Mouse (Mus musculus) heart, embryonic 16.5 days (tissue): ENCODE measurements around the gene Olfr460. TPM values are rescaled to one million over a fixed set of nuclear protein-coding genes. Genes with fewer than 3 reads are reported as not detected.

Source experiments
- ATAC-seq: fragments of 200-750 bp; cut with Nextera tagmentation; replicated peaks from 2 replicates; pipeline ENCODE4 v1.8.0; 2017; ENCODE audit warnings: moderate number of reproducible peaks; ENCODE audit not compliant: insufficient read depth, low FRiP score; ENCODE audit errors: extremely low read depth
- H3K27ac ChIP-seq: fragments of 300-500 bp; sonication (generic); 2 replicates; pipeline ENCODE4 v1.5.1; 2014; ENCODE audit warnings: mild to moderate bottlenecking, low read length, control low read depth, moderate library complexity
- H3K27me3 ChIP-seq: fragments of 300-500 bp; sonication (generic); 2 replicates; pipeline ENCODE4 v1.6.1; 2014; ENCODE audit warnings: low read length, mixed read lengths; ENCODE audit not compliant: control insufficient read depth, insufficient read depth
- H3K36me3 ChIP-seq: fragments of 300-500 bp; sonication (generic); 2 replicates; pipeline ENCODE4 v1.6.1; 2014; ENCODE audit not compliant: control insufficient read depth, insufficient read depth
- H3K4me1 ChIP-seq: fragments of 300-500 bp; sonication (generic); 2 replicates; pipeline ENCODE4 v1.6.1; 2014; ENCODE audit warnings: low read length, mixed read lengths; ENCODE audit not compliant: control insufficient read depth, insufficient read depth
- H3K4me2 ChIP-seq: fragments of 300-500 bp; sonication (generic); 2 replicates; pipeline ENCODE4 v1.6.1; 2014; ENCODE audit warnings: low read depth, mild to moderate bottlenecking, control low read depth, low read length
- H3K4me3 ChIP-seq: fragments of 300-500 bp; sonication (generic); 2 replicates; pipeline ENCODE4 v1.5.1; 2014; ENCODE audit warnings: mild to moderate bottlenecking, control low read depth, low read length
- H3K9ac ChIP-seq: fragments of 300-500 bp; sonication (generic); 2 replicates; pipeline ENCODE4 v1.6.1; 2014; ENCODE audit warnings: low read length, control low read depth
- H3K9me3 ChIP-seq: fragments of 300-500 bp; sonication (generic); replicated peaks from 2 replicates; pipeline ENCODE4 v1.6.1; 2016; ENCODE audit warnings: low read length; ENCODE audit not compliant: control insufficient read depth
- WGBS: fragments of 180-500 bp; shearing (Covaris S2); extraction: QIAGEN DNeasy Blood & Tissue Kit; methylation state at CpG from one replicate; pipeline ENCODE4 v1.1.7; 2014; 5-methylcytosine and 5-hydroxymethylcytosine counted together
- polyA plus RNA-seq: library from polyadenylated mRNA; unstranded; fragments of >200 nt; fragmentation: Nextera tagmentation; extraction: Ambion mirVana; gene quantifications from 2 replicates; pipeline ENCODE4 v1.2.1, GENCODE M21; 2015

The Olfr460 gene
- polyA plus RNA-seq, result not detected in 2 replicates

- Histone ChIP-seq H3K27ac (no peak within 1 kb of the TSS), H3K36me3 (no peaks in the 10 kb centered on the region), H3K4me3 (no peak within 1 kb of the TSS), H3K27me3 (no peaks in the 10 kb centered on the region), H3K9ac (no peak within 1 kb of the TSS), H3K4me1 (no peaks in the 10 kb centered on the region), H3K9me3 (no peaks in the 10 kb centered on the region), H3K4me2 (no peak within 1 kb of the TSS)
- 84% methylated on average over 3 of the region's 3 CpGs for WGBS
- ATAC-seq, result no peak
These were observed at the start of gene Olfr460 for GRCm38 (mm10) chr6:40569187-40569586. Gene Olfr460 (plus strand): TSS chr6:40569487.

- H3K27ac ChIP-seq, result no peak overlapping the region
- H3K9me3 ChIP-seq, result no peaks in the 10 kb centered on the region
- no peak overlapping the region for H3K9ac ChIP-seq
- no peaks in the 10 kb centered on the region for H3K27me3 ChIP-seq
- H3K4me3 ChIP-seq, result no peak overlapping the region
- no peaks in the 10 kb centered on the region for H3K4me1 ChIP-seq
- H3K4me2 ChIP-seq, result no peak overlapping the region
- no peak for ATAC-seq
- WGBS, result 68% methylated on average over 10 of the region's 10 CpGs
- no peaks in the 10 kb centered on the region for H3K36me3 ChIP-seq
These were observed 24.6 kb upstream of the Olfr460 start for GRCm38 (mm10) chr6:40544690-40545089.

- 71% methylated on average over 2 of the region's 2 CpGs for WGBS
- no peak within 1 kb of the TSS for H3K4me3 ChIP-seq
These were observed 14.3 kb upstream of the Olfr460 start, which contains the start of gene Olfr461 for GRCm38 (mm10) chr6:40554950-40555349. Gene Olfr461 (minus strand): TSS chr6:40555050.

GRCm38 (mm10) chr6:40573618-40574017 is 4.3 kb downstream of the Olfr460 start:
- H3K36me3 ChIP-seq, result no peaks in the 10 kb centered on the region
- ATAC-seq, result no peak
- H3K27me3 ChIP-seq, result no peaks in the 10 kb centered on the region
- no peak overlapping the region for H3K27ac ChIP-seq
- no peak overlapping the region for H3K4me3 ChIP-seq
- H3K4me2 ChIP-seq, result no peak overlapping the region
- H3K9me3 ChIP-seq, result no peaks in the 10 kb centered on the region
- 51% methylated on average over 3 of the region's 3 CpGs for WGBS
- no peak overlapping the region for H3K9ac ChIP-seq
- H3K4me1 ChIP-seq, result no peaks in the 10 kb centered on the region

More at GRCm38 (mm10) chr6:40554950-40555349, 14.3 kb upstream of the Olfr460 start, which contains the start of gene Olfr461:
- H3K36me3 ChIP-seq, result no peaks in the 10 kb centered on the region
- no peaks in the 10 kb centered on the region for H3K9me3 ChIP-seq
- no peak for ATAC-seq
- no peaks in the 10 kb centered on the region for H3K27me3 ChIP-seq
- no peak within 1 kb of the TSS for H3K27ac ChIP-seq
- H3K4me2 ChIP-seq, result no peak within 1 kb of the TSS
- H3K9ac ChIP-seq, result no peak within 1 kb of the TSS
- H3K4me1 ChIP-seq, result no peaks in the 10 kb centered on the region

DNA sequence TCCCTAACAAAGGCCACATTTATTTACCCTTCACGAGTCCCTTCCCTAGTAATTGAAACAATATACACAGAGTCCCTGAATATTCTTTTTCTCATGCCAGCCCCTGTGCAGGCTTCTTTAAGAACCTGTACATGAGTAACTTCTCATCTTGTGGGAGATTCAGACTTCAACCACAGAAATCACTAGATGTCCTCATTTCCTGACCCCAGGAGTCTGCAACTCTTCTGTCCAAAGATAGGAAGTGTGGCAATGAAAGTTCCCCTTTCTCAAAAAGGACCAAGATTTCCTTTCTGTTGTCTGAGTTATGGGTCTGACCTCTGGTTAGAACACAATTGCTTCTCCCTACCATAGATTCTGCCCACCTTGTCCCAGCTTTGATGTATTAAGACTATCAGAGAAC is 7.0 kb downstream of the Olfr460 start:
- Histone ChIP-seq H3K4me2 (no peak overlapping the region), H3K27ac (no peak overlapping the region)
- WGBS, result 62% methylated on average over 1 of the region's 1 CpGs

DNA sequence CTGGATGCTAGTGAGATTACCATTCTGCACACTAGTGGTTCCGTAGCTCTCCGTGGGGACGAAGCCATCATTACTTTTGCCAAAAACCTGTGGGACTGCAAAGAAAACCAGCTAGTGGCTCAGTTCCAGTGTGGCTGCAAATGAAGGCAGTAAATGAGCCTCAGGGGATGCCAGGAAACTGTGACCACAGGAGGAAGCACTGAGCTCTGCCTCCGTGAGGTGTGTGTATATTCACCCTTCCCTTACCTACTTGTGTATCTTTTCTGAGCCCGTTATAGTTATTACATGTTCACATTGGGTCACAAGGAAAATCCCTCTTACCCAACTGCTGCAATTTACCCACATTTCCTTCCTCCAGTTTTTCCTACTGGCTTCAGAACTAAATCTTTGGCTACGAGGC is 15.0 kb downstream of the Olfr460 start:
- 82% methylated on average over 6 of the region's 6 CpGs for WGBS
- no peaks in the 10 kb centered on the region for H3K9me3 ChIP-seq
- no peaks in the 10 kb centered on the region for H3K27me3 ChIP-seq
- no peak overlapping the region for H3K27ac ChIP-seq
- no peak overlapping the region for H3K4me2 ChIP-seq
- H3K4me1 ChIP-seq, result no peaks in the 10 kb centered on the region
- H3K36me3 ChIP-seq, result no peaks in the 10 kb centered on the region
- H3K9ac ChIP-seq, result no peak overlapping the region
- no peak overlapping the region for H3K4me3 ChIP-seq
- no peak for ATAC-seq

More for the DNA sequence above, 7.0 kb downstream of the Olfr460 start:
- Histone ChIP-seq H3K9me3 (no peaks in the 10 kb centered on the region), H3K4me3 (no peak overlapping the region), H3K27me3 (no peaks in the 10 kb centered on the region), H3K36me3 (no peaks in the 10 kb centered on the region), H3K4me1 (no peaks in the 10 kb centered on the region), H3K9ac (no peak overlapping the region)
- no peak for ATAC-seq

GRCm38 (mm10) chr6:40585645-40586044 is 16.4 kb downstream of the Olfr460 start, which contains the start of gene Clec5a:
Gene Clec5a (minus strand): TSS chr6:40585821.
- no peaks in the 10 kb centered on the region for H3K27me3 ChIP-seq
- H3K4me1 ChIP-seq, result no peaks in the 10 kb centered on the region
- H3K36me3 ChIP-seq, result no peaks in the 10 kb centered on the region
- no peak within 1 kb of the TSS for H3K4me2 ChIP-seq
- no peak within 1 kb of the TSS for H3K27ac ChIP-seq
- H3K9me3 ChIP-seq, result no peaks in the 10 kb centered on the region
- no peak within 1 kb of the TSS for H3K4me3 ChIP-seq
- ATAC-seq, result no peak
- no peak within 1 kb of the TSS for H3K9ac ChIP-seq
- WGBS, result 60% methylated on average over 5 of the region's 5 CpGs

DNA sequence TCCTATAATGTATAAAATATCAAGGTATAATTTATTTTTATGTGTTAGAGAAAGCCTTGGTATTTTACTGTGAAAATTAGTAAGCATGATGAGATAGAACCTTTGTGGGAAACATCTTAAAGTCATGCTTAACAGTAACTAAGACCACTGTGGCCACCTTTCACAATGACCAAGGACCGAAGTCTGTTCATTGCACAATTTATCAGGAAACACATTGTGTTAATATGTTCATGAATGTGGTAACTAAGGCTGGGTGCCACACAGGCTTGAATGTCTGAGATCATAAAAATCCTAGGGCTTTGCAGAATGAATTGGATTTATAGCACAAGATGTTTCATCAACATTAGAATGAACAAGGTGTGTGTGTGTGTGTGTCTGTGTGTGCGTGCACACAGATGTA is 19.1 kb downstream of the Olfr460 start:
- Histone ChIP-seq H3K4me2 (no peak overlapping the region), H3K27ac (no peak overlapping the region), H3K9me3 (no peaks in the 10 kb centered on the region), H3K9ac (no peak overlapping the region), H3K27me3 (no peaks in the 10 kb centered on the region), H3K36me3 (no peaks in the 10 kb centered on the region), H3K4me1 (no peaks in the 10 kb centered on the region), H3K4me3 (no peak overlapping the region)
- WGBS, result 84% methylated on average over 2 of the region's 2 CpGs
- no peak for ATAC-seq

- no peaks in the 10 kb centered on the region for H3K27me3 ChIP-seq
- 56% methylated on average over 3 of the region's 3 CpGs for WGBS
- ATAC-seq, result no peak
- no peaks in the 10 kb centered on the region for H3K9me3 ChIP-seq
- no peak overlapping the region for H3K4me3 ChIP-seq
- no peaks in the 10 kb centered on the region for H3K4me1 ChIP-seq
- no peak overlapping the region for H3K4me2 ChIP-seq
- H3K27ac ChIP-seq, result no peak overlapping the region
- H3K36me3 ChIP-seq, result no peaks in the 10 kb centered on the region
- no peak overlapping the region for H3K9ac ChIP-seq
These were observed 25.7 kb downstream of the Olfr460 start for GRCm38 (mm10) chr6:40594804-40595550.
